In genomic region chr9:65201381-65202164, GRCm38 (mm10) we compare ENCODE assay signal across 7 mouse cellular contexts. TPM values are rescaled to one million over a fixed set of nuclear protein-coding genes. Genes with fewer than 3 reads are reported as not detected.
DNase-seq lines count a peak whose midpoint lies in the region; ATAC-seq lines count a peak whose summit lies in the region.

No protein-coding gene starts in this region.

- intact Hi-C loops in left cerebral cortex, postnatal 36 days (cut with DNase I), result no loop called here

- peak overlapping the region; percentile 73 for H3K4me2 ChIP-seq in intestine, embryonic 16.5 days (ENCODE audit: low read depth, low read length)

- H3K9me3 ChIP-seq in intestine, embryonic 16.5 days (ENCODE audit: control insufficient read depth, low read length), result no peaks in the 10 kb centered on the region
- no peaks in the 10 kb centered on the region for H3K9me3 ChIP-seq in midbrain, embryonic 10.5 days (replicated peaks)

- ATAC-seq in intestine, embryonic 16.5 days, result peak; percentile 91

- H3K27me3 ChIP-seq in intestine, embryonic 16.5 days (replicated peaks; ENCODE audit: control insufficient read depth, insufficient read depth, low read length), result no peaks in the 10 kb centered on the region
- no peaks in the 10 kb centered on the region for H3K27me3 ChIP-seq in midbrain, embryonic 10.5 days (ENCODE audit: low read depth, poor library complexity, severe bottlenecking)

- H3K27ac ChIP-seq in intestine, embryonic 16.5 days (ENCODE audit: low read length), result peak overlapping the region; percentile 82
- H3K27ac ChIP-seq in midbrain, embryonic 10.5 days (replicated peaks), result peak overlapping the region; percentile 91

- 1% methylated on average over 18 of the region's 18 CpGs for WGBS in intestine, embryonic 16.5 days
- WGBS in midbrain, embryonic 10.5 days, result under 1% methylated on average over 18 of the region's 18 CpGs

- H3K36me3 ChIP-seq in intestine, embryonic 16.5 days (ENCODE audit: control insufficient read depth, insufficient read depth, low read length), result no peaks in the 10 kb centered on the region
- no peaks in the 10 kb centered on the region for H3K36me3 ChIP-seq in midbrain, embryonic 10.5 days

- peak; percentile 88 for DNase-seq in adrenal gland, postnatal 10 days
- peak; percentile 88 for DNase-seq in embryo, embryonic 9.5 days (ENCODE audit: extremely low spot score)
- peak; percentile 60 to 90 for DNase-seq in gastrocnemius, postnatal 4 days (ENCODE audit: low spot score in 2 of 2)
- peak; percentile 69 to 82 for DNase-seq in left cerebral cortex, postnatal 36 days (ENCODE audit: low spot score in 2 of 2)
- DNase-seq in midbrain, embryonic 10.5 days (ENCODE audit: low spot score), result peak; percentile 76
- DNase-seq in right cerebral cortex, postnatal 4 days, result peak; percentile 96

- H3K9ac ChIP-seq in intestine, embryonic 16.5 days (ENCODE audit: low read depth, low read length), result peak overlapping the region; percentile 71

- H3K4me3 ChIP-seq in intestine, embryonic 16.5 days (ENCODE audit: low read length), result peak overlapping the region; percentile 53
- H3K4me3 ChIP-seq in midbrain, embryonic 10.5 days, result peak overlapping the region; percentile 53

- no peaks in the 10 kb centered on the region; the same call in 1 of the 2 replicates for H3K4me1 ChIP-seq in intestine, embryonic 16.5 days (ENCODE audit: control insufficient read depth, insufficient read depth, low read length)
- H3K4me1 ChIP-seq in midbrain, embryonic 10.5 days, result peaks cover 41% of the 10 kb centered on the region

RNA-seq across cellular contexts. Expression of gene Parp16, which starts 6.4 kb away (rescaled TPM):
- total RNA-seq in adrenal gland, postnatal 10 days (2021), result 10 to 100 TPM; 12.9 to 19.6 TPM
- total RNA-seq in gastrocnemius, postnatal 4 days (2021), result 1 to 10 TPM; 8.3 to 9.1 TPM
- 10.8 and 11.0 TPM in 2 replicates for polyA plus RNA-seq in intestine, embryonic 16.5 days (2015; fragmentation: Nextera tagmentation; extraction: Ambion mirVana)
- total RNA-seq in left cerebral cortex, postnatal 36 days (2021), result 1 to 10 TPM; 2.5 to 4.2 TPM
- 7.2 and 7.9 TPM in 2 replicates for polyA plus RNA-seq in midbrain, embryonic 10.5 days (2016; fragmentation: Nextera tagmentation; extraction: Ambion mirVana)

Comparison
In these comparisons a context has a peak if more than half of its experiments do, and no peak if none do; other contexts are left out.
1. Peak in every context shown above with its lines: DNase-seq, ATAC-seq, H3K4me3 ChIP-seq and H3K27ac ChIP-seq.